Mouse (Mus musculus) adrenal gland, adult 2 months (tissue): Measurements from ENCODE around the gene Rab14. TPM values are rescaled to one million over a fixed set of nuclear protein-coding genes. Genes with fewer than 3 reads are reported as not detected.

Source experiments
- DNase-seq: peaks from one replicate; pipeline ENCODE4 v3.0.0; 2021
- long read RNA-seq: library from polyadenylated mRNA; stranded (forward); transcript quantifications from one replicate; pipeline ENCODE4 v2.0.0, GENCODE M21; 2021
- polyA plus RNA-seq: library from polyadenylated mRNA; depleted of rRNA; stranded (reverse); fragments of >200 nt; gene quantifications from 2 replicates; pipeline ENCODE4 v1.2.3, GENCODE M21; 2012; rRNA removed
- total RNA-seq, 2 experiments: library from RNA; stranded (reverse); gene quantifications; 2 replicates each; pipeline ENCODE4 v1.2.3; 2021

Rab14 gene
- total RNA-seq (100 to 1,000 TPM; 209 to 246 TPM), polyA plus RNA-seq (3,789 and 4,325 TPM in 2 replicates)
- long read RNA-seq, full-length matches to known transcripts, result 192 of 221 reads
- long read RNA-seq, partial matches to known transcripts, result 7 of 221 reads
- long read RNA-seq, other reads (novel, unspliced or antisense), result 22 of 221 reads

- DNase-seq, result peak; percentile 100
These were observed at the start of gene Rab14 for GRCm38 (mm10) chr2:35200898-35201668. TSS of gene Rab14 (minus strand) at chr2:35201120.

DNA sequence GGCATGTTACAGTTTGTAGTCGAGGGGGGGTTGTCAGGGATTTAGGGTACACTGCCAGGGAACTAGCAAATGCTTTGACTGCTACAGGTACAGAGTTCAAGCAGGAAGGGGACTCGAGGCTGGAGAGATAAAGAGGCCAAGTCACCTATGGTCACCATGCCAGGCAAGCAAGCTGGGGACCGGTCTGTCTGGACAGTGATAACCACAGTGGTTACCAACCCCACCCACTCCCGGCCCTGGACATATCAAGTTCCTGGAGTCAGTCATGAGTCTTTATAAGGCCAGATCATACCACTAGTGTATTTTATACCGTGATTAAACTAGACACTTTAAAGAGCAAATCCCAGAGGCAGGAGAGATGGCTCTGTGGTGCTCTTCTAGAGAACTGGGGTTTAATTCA lies 46.8 kb upstream of the Rab14 start:
- no peak for DNase-seq

GRCm38 (mm10) chr2:35244241-35244640 lies 43.3 kb upstream of the Rab14 start:
- no peak for DNase-seq

- peak; percentile 37 for DNase-seq
These were observed 34.1 kb upstream of the Rab14 start for GRCm38 (mm10) chr2:35235021-35235420.

DNA sequence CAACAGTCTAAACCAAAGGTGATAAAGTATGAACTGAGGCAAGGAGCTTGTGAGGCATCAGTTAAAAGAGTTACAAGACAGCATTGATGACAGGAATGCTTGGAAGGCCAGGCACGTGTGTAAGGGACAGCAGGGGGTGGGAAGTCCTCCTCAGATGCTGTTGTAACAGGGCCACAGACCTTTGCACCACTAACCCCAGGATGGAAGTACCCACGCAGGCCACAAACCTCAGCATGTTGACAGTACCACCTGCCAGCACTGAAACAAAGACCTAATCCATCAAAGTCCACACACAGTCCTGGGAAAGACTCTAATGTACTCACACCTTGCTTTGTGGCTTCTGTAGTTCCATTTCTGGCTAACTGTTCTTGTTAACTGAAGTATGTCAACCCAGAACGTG lies 33.0 kb upstream of the Rab14 start:
- DNase-seq, result no peak

- no peak for DNase-seq
These were observed 31.9 kb upstream of the Rab14 start for GRCm38 (mm10) chr2:35232595-35233445.

- peak; percentile 36 for DNase-seq
These were observed 31.0 kb upstream of the Rab14 start for GRCm38 (mm10) chr2:35231871-35232270.

- DNase-seq, result no peak
These were observed 29.3 kb upstream of the Rab14 start for GRCm38 (mm10) chr2:35230215-35230614.

DNA sequence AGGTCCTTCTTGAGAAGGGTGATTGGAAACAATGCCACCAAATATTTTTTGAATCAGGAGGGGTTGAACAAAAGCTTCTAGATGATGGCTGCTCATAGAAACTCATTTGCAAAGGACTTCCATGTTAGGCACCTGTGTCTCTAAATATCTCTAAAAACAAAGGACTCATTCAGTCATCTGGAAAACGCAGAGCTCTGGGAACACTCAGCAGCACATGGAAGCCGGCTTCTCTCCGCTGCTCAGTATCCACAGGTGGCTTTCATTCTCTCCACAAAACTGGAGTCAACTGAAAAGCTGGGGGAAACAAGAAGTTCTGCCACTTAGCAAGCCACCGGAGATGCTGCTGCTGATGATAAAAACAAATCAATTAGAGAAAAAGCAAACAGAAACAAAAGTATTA lies 27.2 kb upstream of the Rab14 start:
- DNase-seq, result no peak

- DNase-seq, result no peak
These were observed 23.4 kb upstream of the Rab14 start for GRCm38 (mm10) chr2:35224285-35224684.

- DNase-seq, result no peak
These were observed 22.0 kb upstream of the Rab14 start for GRCm38 (mm10) chr2:35222822-35223391.

DNA sequence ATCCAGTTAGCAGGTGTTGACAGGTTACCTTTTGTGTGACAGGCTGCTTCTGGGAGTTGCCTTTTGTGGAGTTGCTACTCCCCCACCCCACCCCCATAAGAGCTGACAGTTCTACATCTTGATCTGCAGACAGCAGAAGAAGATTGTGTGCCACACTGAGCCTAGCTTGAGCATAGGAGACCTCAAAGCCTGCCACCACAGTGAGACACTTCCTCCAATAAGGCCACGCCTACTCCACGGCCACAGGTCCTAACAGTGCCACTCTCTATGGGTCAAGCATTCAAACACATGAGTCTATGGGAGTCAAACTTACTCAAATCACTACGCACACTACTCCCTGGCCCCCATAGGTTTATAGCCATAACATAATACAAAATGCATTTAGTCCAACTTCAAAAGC lies 17.8 kb upstream of the Rab14 start:
- no peak for DNase-seq

DNA sequence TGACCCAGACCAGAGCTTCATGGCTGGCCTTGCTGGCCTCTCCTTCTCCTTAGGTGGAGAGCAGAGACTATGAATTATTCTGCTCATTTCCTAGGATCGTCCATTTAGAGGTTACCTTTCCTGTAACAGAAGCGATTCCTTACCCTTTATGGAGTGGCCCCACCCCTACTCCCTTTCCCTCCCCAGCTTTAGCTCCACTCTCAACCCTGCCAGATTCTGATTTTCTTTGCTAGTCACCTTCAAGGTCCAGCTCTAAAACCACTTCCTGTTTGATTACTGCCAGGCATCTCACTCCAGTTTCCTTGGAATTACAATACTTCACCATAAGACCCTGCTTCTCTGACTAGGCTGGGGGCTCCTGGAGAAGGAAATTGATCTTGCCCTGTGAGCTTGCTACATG lies 15.8 kb upstream of the Rab14 start:
- DNase-seq, result no peak

DNA sequence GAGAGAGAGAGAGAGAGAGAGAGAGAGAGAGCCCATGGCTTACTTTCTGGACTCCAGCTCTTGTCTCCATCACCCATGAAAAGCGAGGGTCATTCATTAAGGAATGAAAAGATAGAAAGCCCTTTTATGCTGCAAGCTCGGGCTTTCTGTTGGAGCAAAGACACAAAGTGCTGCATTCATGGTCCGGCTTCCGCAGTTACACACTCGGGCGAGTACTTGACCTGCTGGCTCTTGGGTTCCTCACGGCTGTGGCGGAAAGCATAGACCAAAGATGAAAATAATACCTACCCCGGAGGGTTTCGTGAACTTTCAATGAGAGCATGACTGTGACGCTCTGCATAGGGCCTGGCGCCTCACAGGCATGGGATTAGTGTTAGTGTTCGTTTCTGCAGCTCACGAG lies 14.4 kb upstream of the Rab14 start:
- DNase-seq, result no peak

DNA sequence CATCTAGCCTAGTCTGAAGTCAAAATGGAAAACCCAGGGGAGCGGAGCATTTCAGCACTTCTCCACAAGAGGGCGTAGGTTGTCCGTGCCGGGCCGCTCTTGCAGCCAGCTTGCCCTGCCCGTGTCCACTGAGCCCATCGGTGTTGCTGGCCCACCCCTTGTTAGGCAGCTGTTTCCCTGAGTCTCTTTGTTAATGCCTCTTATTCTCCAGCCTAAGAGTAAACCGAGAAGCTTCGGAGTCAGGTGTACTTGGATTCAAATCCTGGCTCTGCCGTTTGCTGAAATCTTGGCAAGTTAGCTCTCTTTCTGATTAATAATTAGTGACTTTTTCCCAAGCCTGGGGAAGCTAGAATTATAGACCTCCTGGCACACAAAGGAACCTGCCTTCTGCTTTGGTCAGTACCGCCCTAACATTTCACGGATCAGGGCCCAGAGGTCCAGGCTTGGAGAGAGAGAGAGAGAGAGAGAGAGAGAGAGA lies 14.0 kb upstream of the Rab14 start:
- DNase-seq, result peak; percentile 85

DNA sequence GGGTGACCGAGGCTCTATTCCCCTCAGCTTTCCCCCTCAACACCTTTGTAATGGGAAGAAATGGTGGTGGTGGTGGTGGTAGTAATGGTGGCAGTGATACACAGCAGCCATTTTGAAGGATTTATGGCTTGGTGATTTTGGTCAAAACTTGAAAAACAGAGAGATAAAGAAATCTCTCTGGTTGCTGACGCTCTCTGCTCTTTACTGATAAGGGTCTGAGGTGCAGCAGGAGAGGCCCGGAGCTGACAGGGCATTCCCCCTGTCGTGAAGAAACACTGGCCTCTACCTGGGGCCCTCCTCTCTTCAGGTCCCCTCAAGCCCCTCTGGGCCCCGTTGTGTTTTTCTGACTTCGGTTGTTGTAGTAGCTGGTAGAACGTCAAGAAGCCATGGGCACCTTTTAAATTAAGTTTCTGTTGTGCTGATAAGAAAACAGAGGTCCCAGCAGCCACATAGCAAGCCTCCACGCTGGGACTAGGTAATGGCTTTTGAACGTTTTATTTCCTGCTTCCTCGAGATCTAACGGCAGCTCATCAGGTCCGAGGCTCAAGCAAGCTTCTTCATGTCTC lies 12.5 kb upstream of the Rab14 start:
- DNase-seq, result no peak

- no peak for DNase-seq
These were observed 10.8 kb upstream of the Rab14 start for GRCm38 (mm10) chr2:35211681-35212080.

- DNase-seq, result no peak
These were observed 8.2 kb upstream of the Rab14 start for GRCm38 (mm10) chr2:35208931-35209665.

DNA sequence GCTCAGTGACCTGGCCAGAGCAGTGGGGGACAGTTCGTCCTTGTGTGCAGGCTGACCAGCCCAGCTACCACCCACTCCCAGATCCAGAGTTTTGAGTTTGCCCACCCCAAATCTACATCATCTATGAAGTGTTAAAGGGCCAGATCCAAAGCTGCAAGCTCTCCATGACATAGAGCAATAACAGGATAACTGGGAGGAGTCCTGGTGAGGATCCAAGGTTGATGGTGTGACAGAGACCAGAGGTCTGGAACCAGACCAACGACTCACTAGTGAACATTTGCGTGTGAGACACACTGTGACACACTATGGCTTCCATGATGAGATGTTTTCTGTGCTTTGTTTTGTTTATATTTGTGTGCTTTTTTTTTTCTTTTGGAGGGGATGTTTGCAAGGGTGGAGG lies 7.1 kb upstream of the Rab14 start:
- DNase-seq, result peak; percentile 56

GRCm38 (mm10) chr2:35206761-35207160 lies 5.8 kb upstream of the Rab14 start:
- no peak for DNase-seq

DNA sequence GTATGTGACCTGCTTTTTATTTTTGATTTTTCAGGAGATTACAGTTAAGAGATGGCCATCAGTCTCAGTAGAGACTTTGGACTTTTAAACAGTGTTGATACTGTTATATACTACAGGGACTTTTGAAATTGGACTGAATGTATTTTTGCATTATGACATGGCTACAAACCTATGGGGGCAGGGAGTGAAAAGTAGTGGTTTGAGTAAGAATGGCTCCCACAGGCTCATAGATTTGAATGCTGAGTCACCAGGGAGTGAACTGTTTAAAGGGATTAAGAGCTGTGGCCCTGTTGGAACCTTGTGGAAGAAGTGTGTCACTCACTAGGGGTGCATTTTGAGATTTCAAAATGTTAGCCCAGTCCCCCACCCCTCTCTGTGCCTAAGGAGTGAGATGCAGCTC lies 2.8 kb upstream of the Rab14 start:
- DNase-seq, result no peak
